Mouse (Mus musculus): Measurements from ENCODE around the gene Syt8.

Syt8 gene

DNA sequence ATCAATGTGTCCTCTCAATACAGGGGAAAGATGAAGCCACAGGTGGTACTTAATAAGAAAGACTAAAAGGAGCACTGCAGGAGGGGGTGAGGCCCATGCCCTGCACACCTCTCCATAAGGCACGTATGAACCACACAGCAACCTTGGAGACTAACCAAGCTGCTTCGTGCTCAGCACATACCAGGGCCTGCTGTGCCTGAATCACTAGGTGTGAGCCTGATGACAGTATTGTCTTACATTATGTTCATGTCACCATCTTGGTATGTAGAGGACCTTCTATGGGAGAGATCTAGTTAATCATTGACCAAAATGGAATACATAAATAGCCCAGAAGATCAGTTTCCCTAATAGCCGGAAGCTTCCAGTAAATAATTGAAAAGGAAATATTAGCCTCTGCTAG, 25.0 kb upstream of the Syt8 start:
- no peak for DNase-seq

DNA sequence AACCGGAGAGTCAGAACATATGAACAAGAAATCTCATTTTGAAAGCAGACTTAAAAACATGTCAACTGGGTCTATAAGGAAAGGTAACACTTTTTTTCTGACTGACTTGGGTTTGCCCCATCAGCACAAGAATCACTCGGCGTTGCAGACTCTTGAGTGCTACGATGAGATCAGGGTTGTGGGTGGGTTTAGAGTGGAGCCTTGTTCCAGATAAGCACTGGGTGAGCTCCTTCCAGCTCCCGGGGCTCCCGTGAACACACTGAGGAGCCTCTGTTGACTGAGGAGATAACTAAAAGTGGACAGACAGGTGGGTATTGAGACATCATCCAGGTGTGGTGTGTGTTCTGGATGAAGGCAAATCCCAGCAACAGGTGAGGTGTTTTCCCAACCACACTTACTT, 21.4 kb upstream of the Syt8 start:
- DNase-seq: no peak

DNA sequence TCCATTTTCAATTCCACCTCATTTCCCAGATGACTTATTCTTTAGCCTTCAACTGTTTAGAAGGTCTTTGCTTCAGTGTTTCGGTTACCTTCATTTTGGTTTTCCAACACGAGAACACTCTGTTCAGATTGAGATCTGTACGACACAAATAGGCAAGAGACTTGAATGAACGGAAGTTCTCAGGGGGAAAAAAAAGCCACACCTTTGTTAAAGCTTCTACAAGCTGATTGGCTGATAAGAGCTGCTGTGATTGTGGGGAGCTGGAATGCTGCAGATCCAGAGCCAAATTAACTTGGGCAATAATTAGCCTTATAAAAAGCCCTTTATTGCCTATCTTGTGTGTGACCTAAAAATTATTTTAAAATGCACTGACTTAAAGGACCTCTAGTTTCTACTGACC, 19.3 kb upstream of the Syt8 start:
- DNase-seq: no peak

DNA sequence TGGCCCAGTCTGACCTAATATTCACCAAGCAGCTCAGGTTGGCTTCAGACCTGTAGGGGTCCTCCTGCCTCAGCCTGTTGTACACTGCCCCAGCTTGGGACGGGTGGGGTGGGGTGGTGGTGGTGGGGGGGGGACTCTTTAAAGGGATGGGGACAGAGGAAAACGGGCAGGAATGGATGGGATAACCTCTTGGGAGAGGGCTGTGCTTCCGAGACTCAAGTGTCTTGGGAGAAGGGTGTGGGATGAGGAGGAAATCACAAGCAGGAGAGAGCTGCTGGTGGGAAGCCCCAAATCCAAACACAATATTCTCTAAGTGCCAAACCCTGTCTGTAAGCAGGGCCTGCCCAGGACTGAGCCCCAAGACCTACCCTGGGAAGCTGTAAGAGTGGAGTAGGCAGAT, 18.4 kb upstream of the Syt8 start:
- DNase-seq: no peak

DNA sequence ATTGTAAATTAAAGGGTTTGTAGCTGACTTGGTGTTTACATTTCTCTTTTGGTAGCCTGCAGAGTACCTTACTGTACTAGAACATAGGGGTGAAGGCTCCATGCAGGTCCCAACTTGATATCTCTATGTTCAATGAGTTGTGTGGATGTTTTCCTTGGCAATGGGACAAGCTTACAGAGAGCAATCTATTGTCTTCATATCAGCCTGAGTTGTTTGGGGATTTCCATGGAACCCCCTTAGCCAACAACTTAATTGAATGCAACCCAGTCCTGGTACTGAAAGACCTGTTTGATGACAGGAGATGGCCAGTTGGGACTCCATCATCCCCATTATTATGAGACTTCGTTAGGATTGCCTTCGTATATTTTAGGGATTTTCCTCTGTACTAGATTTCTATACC, 16.6 kb upstream of the Syt8 start:
- DNase-seq: no peak

DNA sequence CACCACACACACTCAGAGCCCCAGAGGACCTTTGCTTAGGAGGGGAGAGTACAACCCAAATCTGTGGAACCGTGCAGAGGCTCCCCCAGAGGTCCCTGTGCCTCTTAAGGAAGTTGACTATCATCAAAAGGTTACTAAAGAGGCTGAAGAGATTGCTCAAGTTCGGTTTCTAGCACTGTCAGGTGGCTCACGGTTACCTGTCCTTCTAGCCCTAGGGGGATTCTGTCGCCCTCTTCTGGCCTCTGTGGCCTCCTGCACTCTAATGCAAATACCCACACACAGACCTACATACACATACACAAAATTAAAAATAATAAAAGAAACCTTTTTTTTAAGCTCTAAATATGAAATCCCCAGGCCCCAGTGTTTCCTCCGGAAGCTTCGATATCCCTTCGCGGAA, 16.0 kb upstream of the Syt8 start:
- DNase-seq: no peak

DNA sequence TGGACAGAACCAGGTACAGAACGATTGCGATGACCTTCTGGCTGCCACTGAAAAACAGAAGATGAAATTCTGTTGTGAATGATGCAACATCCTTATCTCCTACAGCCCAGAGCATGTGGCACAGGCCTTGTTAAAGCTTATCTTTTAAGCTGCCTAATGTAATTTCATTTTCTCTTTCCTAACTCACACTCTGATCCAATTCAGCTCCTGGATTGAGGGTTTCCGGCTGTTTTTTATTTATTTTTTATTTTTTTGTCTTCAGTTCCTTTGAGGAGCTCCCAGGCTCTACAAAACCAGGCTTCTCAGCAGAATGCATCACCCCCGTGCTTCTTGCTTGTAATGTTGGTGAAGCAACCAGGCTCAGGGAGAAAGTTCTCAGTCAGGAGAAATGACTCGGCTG, 14.8 kb upstream of the Syt8 start:
- no peak for DNase-seq

DNA sequence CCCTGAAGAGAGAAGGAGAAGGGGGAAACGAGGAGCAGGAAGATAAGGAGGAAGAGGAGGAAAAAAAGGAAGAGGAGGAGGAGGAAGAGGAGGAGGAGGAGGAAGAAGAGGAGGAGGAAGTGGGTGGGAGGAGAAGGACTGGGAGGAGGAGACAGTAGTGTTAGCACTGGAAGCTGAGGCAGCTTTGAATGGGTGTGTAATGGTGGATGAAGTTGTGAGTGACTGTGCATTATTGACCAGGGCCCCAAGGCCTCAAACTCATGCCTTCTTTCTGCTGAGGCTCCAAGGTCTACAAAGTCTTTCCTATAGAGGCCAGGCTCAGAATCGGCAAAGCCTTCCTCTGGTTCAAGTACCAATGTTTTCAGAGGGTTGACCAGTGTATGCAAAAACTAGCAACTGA, 12.8 kb upstream of the Syt8 start:
- no peak for DNase-seq

DNA sequence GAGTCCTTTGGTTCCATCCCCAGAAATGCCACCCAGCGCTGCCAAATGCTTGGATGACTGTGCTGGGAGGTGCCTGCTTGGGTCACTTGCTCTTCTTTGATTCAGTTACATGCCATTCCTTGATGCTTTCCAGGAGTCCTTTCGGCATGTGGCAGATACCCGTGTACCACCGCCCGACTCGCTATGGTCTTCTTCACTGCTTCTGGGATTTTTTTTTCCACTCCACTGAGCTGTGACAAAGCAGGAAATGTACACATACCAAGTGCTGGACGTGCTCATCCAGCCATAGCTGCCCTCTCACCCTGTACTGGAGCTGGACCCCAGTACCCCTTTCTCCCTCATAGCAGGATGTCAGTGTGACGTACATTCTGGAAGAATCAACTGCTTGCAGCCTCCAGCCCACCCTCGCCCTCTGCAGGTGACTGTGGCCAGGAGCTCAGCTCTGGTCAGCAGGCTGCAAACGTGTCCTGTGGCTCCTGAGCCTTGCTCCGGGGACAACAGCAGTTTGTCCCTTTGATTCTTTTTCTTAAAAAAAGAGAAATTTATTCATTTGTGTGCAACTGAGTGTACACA, 8.9 kb upstream of the Syt8 start:
- DNase-seq: peak; percentile 42

DNA sequence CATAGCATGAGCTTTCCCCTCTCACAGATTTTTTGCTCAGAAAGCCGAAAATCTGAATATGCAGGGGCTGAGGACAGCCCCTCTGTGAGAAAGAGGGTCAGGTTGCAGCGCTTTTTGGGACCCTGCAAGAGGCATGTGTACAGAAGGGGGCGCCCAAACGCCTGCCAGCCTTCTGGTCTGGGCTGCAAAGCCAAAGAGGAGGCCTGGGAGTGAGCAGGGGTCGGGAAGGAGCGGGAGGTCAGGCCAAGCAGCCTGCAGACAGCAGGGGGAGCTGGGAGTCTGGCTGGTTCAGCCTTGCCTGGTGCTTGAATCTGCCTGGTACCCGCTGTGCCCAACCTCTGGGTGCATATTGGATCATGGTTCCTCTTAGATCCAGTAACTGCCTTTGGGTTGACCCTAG, 6.4 kb upstream of the Syt8 start:
- DNase-seq: peak; percentile 22

DNA sequence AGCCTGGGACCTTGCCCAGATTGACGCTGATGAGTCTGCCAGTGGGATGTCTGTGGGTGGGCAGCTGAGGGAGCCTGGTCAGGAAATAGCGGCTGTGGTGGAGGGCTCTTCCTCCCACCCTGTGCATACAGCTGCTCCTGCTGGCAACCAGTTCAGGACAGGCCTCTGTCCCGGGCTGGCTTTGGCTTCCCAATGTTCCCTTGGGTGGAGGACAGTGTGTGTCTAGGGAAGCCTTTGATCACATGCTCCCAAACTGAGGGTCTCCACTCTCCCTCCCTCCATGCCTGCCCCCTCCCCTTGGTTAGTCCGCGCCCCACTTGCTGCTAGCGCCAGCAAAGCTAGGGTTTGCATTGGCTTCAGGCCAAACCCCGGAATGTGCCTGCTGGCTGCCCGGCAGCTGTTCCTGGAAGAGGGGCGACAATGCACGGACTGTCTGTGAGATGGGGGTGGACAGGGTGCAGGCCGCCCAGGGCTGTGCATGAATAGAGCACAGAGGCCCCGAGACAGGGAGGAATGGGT, 4.4 kb upstream of the Syt8 start:
- DNase-seq: no peak

DNA sequence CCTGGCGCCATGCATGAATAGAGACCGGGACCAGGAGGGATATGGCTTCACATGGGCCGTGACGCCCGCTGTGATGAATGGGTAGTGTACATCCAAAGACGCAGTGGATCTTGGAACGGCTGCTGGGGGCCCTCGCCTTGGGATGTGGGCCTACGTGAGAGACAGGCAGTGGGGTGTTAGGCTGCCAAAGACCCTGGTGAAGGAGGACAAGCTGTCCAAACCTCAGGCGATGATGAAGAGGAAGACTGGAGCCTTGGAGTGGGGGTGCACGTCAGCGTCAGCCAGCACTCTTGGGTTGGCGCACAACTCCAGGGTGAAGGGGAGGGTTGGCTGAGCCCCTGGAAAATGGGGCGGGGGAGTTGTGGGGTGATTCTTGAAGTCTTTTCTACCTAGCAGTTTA, 3.5 kb upstream of the Syt8 start:
- DNase-seq: no peak

DNA sequence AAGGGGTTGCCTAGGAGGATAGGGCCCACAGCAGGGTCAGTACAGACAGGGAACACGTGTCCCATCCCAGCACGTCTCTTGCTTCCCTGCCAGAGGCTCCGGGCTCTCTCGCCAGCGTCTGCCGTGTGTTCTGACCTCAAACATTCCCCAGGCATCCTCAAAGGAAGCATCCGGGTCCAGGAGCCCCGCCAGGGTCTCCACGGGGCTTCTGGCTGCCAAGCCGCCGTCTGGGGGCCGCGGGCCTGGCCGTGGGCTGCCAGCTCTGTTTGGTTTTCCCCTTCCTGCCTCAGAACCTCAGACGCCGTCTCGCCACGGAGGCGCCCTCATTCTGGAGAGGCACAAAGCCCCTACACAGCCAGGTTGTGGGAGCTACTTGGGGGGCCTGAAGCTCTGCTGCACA, 1.0 kb upstream of the Syt8 start:
- DNase-seq: no peak

DNA sequence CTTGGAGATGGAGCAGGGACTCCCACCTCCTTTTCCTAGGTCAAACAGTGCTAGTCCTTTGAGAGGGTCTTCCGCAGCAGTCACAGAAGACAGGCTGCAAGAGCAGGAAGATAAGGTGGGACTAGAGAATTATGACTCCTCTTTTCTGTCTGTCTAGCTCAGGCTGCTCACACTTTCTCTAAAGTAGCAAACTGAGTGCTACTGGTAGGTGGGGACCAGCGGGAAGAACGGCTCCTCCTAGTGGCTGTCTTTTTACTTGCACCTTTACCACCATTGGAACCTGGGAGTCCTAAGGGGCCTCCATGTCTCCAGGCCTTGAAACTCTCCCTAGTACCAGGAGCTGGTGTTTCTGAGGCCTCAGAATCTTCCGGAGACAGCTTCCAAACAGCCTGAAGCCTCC, 874 bp downstream of the Syt8 start:
- DNase-seq: peak; percentile 61

DNA sequence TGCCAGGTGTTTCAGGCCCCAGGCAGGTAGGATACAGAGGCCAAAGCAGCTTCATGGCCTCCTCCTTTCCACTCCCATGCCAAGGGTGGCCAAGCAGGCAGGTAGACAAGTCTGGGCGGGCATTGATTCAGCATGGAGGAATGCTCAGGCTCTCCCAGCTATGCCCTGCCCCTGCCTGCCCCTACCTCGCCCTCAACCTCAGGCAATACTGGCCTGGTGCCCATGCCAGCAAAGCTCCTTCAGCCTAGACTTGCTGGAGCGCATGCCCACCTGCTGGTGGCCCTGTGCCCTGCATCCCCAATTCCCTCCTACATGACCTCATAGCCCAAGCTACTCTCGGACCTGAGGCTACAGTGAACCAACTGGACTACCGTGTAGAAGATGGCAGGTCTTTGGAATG, 2.7 kb downstream of the Syt8 start:
- peak; percentile 35 for DNase-seq

DNA sequence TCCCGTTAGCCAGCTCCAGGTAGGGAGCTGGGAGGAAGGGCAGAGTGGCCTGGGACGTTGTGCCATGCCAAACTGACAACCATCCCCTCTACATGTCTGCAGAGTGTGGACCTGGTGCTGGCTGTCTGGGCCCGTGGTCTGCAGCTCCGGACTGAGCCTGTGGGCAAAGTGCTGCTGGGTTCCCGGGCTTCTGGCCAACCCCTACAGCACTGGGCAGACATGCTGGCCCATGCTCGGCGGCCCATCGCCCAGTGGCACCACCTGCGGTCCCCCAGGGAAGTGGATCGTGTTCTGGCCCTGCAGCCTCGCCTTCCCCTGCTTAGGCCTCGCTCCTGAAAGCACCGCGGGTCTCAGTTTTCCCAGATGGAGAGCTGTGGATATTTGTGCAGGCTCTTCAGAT, 5.3 kb downstream of the Syt8 start:
- DNase-seq: peak; percentile 62

DNA sequence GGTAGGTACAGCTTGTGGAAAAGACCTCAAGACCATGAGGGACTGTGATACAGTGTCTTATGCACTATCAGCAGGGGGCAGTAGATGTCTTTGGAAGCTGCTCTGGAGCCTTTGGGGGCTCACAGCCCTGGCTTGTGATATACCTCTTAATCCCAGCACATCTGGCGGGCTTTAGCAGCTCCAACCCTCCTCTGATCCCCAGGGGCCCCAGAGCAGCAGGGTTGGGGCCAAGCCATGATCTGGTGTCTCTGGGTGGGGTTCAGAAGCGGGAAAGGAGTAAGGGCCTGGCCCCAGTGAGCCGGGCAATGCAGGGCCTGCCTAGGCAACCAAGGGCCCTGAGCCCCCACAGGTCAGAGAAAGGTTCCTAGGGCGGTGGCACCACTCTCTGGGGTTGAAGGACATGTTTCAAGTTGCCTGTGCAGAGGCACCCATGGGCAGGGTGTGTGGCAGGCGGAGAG, 6.0 kb downstream of the Syt8 start:
- no peak for DNase-seq

DNA sequence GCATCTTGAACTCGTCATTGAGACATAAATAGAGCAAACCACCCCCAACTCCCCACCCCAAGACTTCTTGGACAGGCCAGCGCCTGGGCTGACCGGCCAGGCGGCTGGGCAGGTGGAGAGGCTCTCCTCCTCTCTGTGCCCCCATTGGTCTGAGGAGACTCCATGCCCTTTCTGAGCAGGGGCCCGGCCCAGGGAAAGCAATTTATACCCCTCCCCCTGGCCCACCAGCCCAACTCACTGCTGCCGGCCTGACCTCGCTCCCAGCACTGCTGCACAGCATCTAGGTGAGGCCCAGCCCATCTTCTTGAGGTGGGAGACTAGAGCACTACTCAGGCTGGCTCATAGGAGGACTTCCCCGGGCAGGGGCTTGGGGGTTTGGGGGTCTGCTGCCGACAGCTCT, 6.9 kb downstream of the Syt8 start, which contains the start of gene Tnni2:
Gene Tnni2 (plus strand): TSS at position 224 of the 400 bp plus-strand sequence.
- DNase-seq: no peak

DNA sequence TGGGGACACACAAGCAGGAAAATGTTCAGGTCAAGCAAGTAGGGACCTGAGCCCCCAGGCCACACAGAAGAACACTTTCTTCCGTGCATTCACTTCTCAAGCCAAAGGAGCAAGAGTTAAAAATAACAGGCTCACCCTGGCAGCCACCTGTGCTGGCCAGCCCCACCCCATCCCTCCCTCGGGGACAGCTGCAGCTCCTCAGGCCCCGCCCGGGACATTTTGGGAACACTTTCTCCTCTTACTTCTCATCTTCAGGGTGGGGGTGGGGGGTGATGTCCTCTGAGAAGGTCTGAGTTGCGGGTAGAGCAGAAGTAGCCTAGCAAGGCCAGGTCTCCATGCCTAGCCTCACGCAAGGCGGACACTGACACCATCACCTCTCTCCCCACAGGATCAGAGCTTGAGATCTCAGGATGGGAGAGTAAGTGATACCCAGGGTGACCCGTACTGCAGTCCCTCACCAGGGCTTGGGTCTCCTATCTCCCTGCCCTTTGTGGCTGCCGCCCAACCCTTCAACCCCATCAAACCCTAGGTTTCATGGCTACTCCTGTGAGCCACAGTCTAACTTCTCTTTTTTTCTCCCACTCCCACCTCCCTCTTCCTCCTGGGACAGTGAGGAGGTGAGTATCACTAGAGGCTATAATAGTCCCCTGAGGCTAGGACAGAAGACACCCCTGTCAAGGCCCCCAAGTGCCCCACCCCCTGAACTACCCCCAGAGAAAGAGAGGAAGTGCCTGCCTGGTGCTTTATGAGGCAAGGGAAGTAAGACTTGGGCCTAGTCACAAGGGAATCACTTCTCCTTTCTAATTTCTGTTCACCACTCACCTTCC, 7.6 kb downstream of the Syt8 start:
- no peak for DNase-seq

DNA sequence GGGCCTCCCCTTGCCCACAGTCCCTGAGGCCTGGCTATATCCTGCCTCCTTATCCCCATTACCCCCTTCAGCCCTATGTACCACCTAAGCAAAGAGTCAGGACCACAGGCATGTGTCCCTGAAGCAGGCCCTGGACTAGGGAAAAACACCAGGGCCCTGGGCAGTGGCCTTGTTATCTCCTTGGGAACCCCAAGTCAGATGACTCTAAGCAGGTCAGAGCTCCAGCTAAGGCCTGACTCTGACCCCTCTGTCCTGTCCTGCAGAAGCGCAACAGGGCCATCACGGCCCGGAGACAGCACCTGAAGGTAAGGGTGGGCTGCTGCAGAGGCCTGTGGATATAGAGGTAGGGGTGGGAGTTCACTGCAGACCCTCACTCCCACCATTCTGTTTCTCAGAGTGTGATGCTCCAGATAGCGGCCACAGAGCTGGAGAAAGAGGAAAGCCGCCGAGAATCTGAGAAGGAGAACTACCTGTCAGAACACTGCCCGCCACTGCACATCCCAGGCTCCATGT, 8.3 kb downstream of the Syt8 start:
- DNase-seq: no peak

DNA sequence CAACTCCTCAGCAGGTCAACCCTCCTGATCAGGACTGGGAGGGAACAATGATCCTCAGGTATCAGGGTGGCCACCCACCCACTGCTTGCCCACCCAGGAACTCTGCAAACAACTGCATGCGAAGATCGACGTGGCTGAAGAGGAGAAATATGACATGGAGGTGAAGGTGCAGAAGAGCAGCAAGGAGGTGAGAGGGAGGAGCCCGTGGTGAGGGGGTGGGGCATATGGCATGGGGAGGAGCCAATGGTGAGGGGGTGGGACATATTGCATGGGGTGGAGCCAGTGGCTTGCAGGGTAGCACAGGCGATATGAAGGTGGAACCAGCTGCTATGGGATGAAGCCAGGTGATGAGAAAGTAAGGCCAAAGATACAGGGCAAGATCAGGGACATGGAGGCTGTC, 8.8 kb downstream of the Syt8 start:
- DNase-seq: no peak

DNA sequence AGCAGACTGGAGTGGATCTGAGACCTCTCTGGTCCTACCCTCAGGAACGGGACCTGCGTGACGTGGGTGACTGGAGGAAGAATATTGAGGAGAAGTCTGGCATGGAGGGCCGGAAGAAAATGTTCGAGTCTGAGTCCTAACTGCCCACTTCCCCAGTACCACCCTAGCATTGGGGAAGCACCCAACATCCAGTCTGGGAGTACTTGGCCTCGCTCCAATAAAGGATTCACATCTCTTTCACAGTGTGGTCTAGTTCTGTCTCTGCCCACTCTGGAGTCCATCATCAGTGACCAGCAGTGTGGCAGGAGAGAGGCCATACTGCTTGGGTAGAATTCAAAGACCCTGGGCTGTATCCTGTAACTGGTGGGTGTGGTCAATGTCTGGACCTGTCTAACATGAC, 9.5 kb downstream of the Syt8 start:
- DNase-seq: no peak

DNA sequence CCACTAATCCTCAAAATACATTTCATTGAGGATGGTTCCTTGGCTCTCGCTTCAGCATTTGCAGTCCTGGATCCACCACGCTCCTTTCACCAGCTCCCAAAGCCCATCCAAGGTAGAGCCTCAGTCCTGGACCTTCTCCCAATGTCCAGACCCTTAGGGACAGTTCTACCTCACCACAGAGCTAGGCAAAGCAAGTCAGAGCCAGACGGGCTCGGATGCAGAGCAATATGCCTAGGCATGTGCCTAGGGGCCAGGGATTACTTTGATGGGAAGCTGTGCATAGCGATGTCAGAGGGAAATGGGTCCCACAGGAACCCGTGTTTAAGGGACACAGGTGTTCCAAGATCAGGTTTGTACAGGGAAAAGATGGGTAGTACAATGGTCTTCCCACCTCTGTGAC, 10.7 kb downstream of the Syt8 start:
- no peak for DNase-seq

DNA sequence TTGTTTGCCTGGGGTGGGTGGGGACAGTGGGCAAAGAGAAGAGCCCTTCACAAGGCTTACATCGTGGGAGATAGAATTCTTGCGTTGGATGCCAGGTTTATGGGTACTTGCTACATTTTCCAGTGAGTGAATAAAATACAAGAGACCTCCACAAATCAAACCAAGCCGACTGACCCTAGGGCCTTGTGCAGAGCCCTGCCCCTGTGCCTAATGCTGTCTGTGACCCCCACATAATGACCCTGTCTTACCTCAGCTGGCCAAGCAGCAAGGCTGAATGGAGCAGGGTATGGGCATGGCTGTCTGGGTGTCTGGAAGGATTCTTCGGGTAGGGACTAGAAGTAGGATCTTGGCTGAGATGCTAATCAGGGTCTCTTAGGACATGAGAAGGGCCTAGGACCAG, 11.6 kb downstream of the Syt8 start:
- no peak for DNase-seq
